Mouse (Mus musculus) CH12.LX (cell line): ENCODE measurements around the gene Henmt1.

Source experiments
- CTCF ChIP-seq, 2 experiments: IDR thresholded peaks in 1 of 2; conservative IDR thresholded peaks in 1 of 2; 2 replicates each; pipeline ENCODE4 v1.5.1; 2011 to 2012; ENCODE audit warnings: low read depth in 2 of 2, low read length in 2 of 2, improper control_type of control experiment in 1 of 2, inconsistent platforms in 1 of 2, mild to moderate bottlenecking in 1 of 2, moderate library complexity in 1 of 2
- EP300 ChIP-seq: IDR thresholded peaks from 2 replicates; pipeline ENCODE4 v1.6.1; 2011; ENCODE audit warnings: low read length, improper control_type of control experiment
- ETS1 ChIP-seq: conservative IDR thresholded peaks from 2 replicates; pipeline ENCODE4 v1.6.1; 2012; ENCODE audit warnings: low read depth, mild to moderate bottlenecking, inconsistent platforms, low read length, improper control_type of control experiment, moderate library complexity
- MAX ChIP-seq: IDR thresholded peaks from 2 replicates; pipeline ENCODE4 v1.6.1; 2011; ENCODE audit warnings: low read length, improper control_type of control experiment
- POLR2A ChIP-seq: IDR thresholded peaks from 2 replicates; pipeline ENCODE4 v1.6.1; 2011; ENCODE audit warnings: low read depth, mild to moderate bottlenecking, improper control_type of control experiment, low read length
- ZC3H11A ChIP-seq: IDR thresholded peaks from 2 replicates; pipeline ENCODE4 v1.6.1; 2012; ENCODE audit warnings: low read depth, mild to moderate bottlenecking, inconsistent platforms, low read length, improper control_type of control experiment

- TF ChIP-seq CTCF (conservative IDR thresholded peaks at IDR 0.05 in 1 of 2, IDR thresholded peaks at IDR 0.05 in 1 of 2; ENCODE audit: low read depth in 2 of 2, low read length in 2 of 2) (no peak), MAX (no peak), EP300 (no peak), POLR2A (no peak), ZC3H11A (no peak), ETS1 (no peak)
Measured at GRCm38 (mm10) chr3:108987009-108987659, 47.5 kb downstream of the Henmt1 start.
